Mouse (Mus musculus) embryonic facial prominence, embryonic 11.5 days (tissue): ENCODE measurements around the gene Traip. TPM values are rescaled to one million over a fixed set of nuclear protein-coding genes. Genes with fewer than 3 reads are reported as not detected.
A peak's percentile ranks its signal among the peaks of the same experiment; 100 is the strongest.

Source experiments
- ATAC-seq: fragments of 200-750 bp; cut with Nextera tagmentation; replicated peaks from 2 replicates; pipeline ENCODE4 v1.8.0; 2017; ENCODE audit warnings: low read depth; ENCODE audit not compliant: insufficient number of reproducible peaks, low FRiP score, low TSS enrichment
- DNase-seq: peaks from one replicate; pipeline ENCODE4 v3.0.0-alpha.2; 2015; ENCODE audit warnings: low spot score
- H3K27ac ChIP-seq: fragments of 300-500 bp; sonication (generic); replicated peaks from 2 replicates; pipeline ENCODE4 v1.5.1; 2014; ENCODE audit warnings: mild to moderate bottlenecking, low read depth, low read length, control low read depth
- H3K27me3 ChIP-seq: fragments of 300-500 bp; sonication (generic); 2 replicates; pipeline ENCODE4 v1.6.1; 2014; ENCODE audit warnings: mild to moderate bottlenecking, low read length, moderate library complexity, mixed read lengths; ENCODE audit not compliant: control insufficient read depth, insufficient read depth
- H3K36me3 ChIP-seq: fragments of 300-500 bp; sonication (generic); replicated peaks from 2 replicates; pipeline ENCODE4 v1.6.1; 2014; ENCODE audit warnings: low read depth, mild to moderate bottlenecking, low read length, moderate library complexity, mixed read lengths; ENCODE audit not compliant: control insufficient read depth, insufficient read depth
- H3K4me1 ChIP-seq: fragments of 300-500 bp; sonication (generic); 2 replicates; pipeline ENCODE4 v1.6.1; 2014; ENCODE audit warnings: low read length, mixed read lengths; ENCODE audit not compliant: control insufficient read depth, insufficient read depth
- H3K4me2 ChIP-seq: fragments of 300-500 bp; sonication (generic); 2 replicates; pipeline ENCODE4 v1.6.1; 2014; ENCODE audit warnings: low read depth, mild to moderate bottlenecking, control low read depth, low read length, moderate library complexity
- H3K4me3 ChIP-seq: fragments of 300-500 bp; sonication (generic); 2 replicates; pipeline ENCODE4 v1.5.1; 2014; ENCODE audit warnings: low read depth, low read length, control low read depth
- H3K9ac ChIP-seq: fragments of 300-500 bp; sonication (generic); replicated peaks from 2 replicates; pipeline ENCODE4 v1.6.1; 2014; ENCODE audit warnings: mild to moderate bottlenecking, control low read depth, low read length
- H3K9me3 ChIP-seq: fragments of 300-500 bp; sonication (generic); replicated peaks from 2 replicates; pipeline ENCODE4 v1.6.1; 2016; ENCODE audit warnings: mild to moderate bottlenecking, low read length, inconsistent platforms, mixed read lengths; ENCODE audit not compliant: control insufficient read depth
- WGBS: fragments of 180-500 bp; shearing (Covaris S2); extraction: QIAGEN DNeasy Blood & Tissue Kit; methylation state at CpG from one replicate; pipeline ENCODE4 v1.1.7; 2014; 5-methylcytosine and 5-hydroxymethylcytosine counted together
- polyA plus RNA-seq: library from polyadenylated mRNA; unstranded; fragments of >200 nt; fragmentation: Nextera tagmentation; extraction: Ambion mirVana; gene quantifications from 2 replicates; pipeline ENCODE4 v1.2.1, GENCODE M21; 2014

Traip gene
- polyA plus RNA-seq, 1 experiment from 2014 or later, result 34.2 TPM

- Histone ChIP-seq H3K4me1 (no peaks in the 10 kb centered on the region; the same call in 1 of the 2 replicates), H3K4me2 (no peak overlapping the region), H3K9me3 (no peaks in the 10 kb centered on the region), H3K36me3 (peaks cover 2% of the 10 kb centered on the region), H3K4me3 (no peak overlapping the region), H3K9ac (no peak overlapping the region), H3K27ac (no peak overlapping the region), H3K27me3 (no peaks in the 10 kb centered on the region)
- DNase-seq (no peak), ATAC-seq (no peak)
- WGBS, result 83% methylated on average over 6 of the region's 6 CpGs
Measured at GRCm38 (mm10) chr9:107955613-107956289, 5.8 kb downstream of the Traip start.

- DNase-seq, result no peak
- 61% methylated on average over 6 of the region's 6 CpGs for WGBS
- Histone ChIP-seq H3K4me2 (no peak overlapping the region), H3K27me3 (no peaks in the 10 kb centered on the region), H3K4me1 (no peaks in the 10 kb centered on the region), H3K27ac (no peak overlapping the region), H3K36me3 (peaks cover 2% of the 10 kb centered on the region), H3K4me3 (no peak overlapping the region), H3K9me3 (no peaks in the 10 kb centered on the region), H3K9ac (no peak overlapping the region)
- ATAC-seq, result no peak
Measured at GRCm38 (mm10) chr9:107957141-107957540, 7.2 kb downstream of the Traip start.

- no peak overlapping the region for H3K27ac ChIP-seq
- no peak overlapping the region for H3K4me3 ChIP-seq
- H3K9me3 ChIP-seq, result no peaks in the 10 kb centered on the region
- H3K4me2 ChIP-seq, result no peak overlapping the region
- H3K9ac ChIP-seq, result no peak overlapping the region
- no peaks in the 10 kb centered on the region for H3K27me3 ChIP-seq
- no peak for ATAC-seq
- H3K4me1 ChIP-seq, result no peaks in the 10 kb centered on the region
- 76% methylated on average over 6 of the region's 6 CpGs for WGBS
- no peak for DNase-seq
- H3K36me3 ChIP-seq, result peaks cover 2% of the 10 kb centered on the region
Measured at GRCm38 (mm10) chr9:107959896-107960295, 10.0 kb downstream of the Traip start.

GRCm38 (mm10) chr9:107960928-107961327 is 11.0 kb downstream of the Traip start:
- ATAC-seq (no peak), DNase-seq (peak; percentile 39)
- Histone ChIP-seq H3K9ac (no peak overlapping the region), H3K27ac (no peak overlapping the region), H3K4me3 (no peak overlapping the region), H3K4me2 (no peak overlapping the region), H3K27me3 (no peaks in the 10 kb centered on the region), H3K36me3 (peaks cover 2% of the 10 kb centered on the region), H3K9me3 (no peaks in the 10 kb centered on the region), H3K4me1 (no peaks in the 10 kb centered on the region)
- WGBS, result 83% methylated on average over 4 of the region's 4 CpGs

GRCm38 (mm10) chr9:107961351-107961762 is 11.4 kb downstream of the Traip start:
- H3K36me3 ChIP-seq, result peaks cover 2% of the 10 kb centered on the region
- WGBS, result 89% methylated on average over 10 of the region's 10 CpGs
- peak overlapping the region; percentile 22; the same call in 1 of the 2 replicates for H3K9ac ChIP-seq

GRCm38 (mm10) chr9:107961881-107962280 is 11.9 kb downstream of the Traip start:
- Histone ChIP-seq H3K9me3 (no peaks in the 10 kb centered on the region), H3K27me3 (no peaks in the 10 kb centered on the region), H3K4me2 (no peak overlapping the region), H3K4me1 (no peaks in the 10 kb centered on the region), H3K9ac (peak overlapping the region; percentile 22; the same call in 1 of the 2 replicates), H3K27ac (no peak overlapping the region), H3K4me3 (no peak overlapping the region), H3K36me3 (peaks cover 2% of the 10 kb centered on the region)
- ATAC-seq, result no peak
- WGBS, result 63% methylated on average over 5 of the region's 5 CpGs
- peak; percentile 29 for DNase-seq

More at GRCm38 (mm10) chr9:107961351-107961762, 11.4 kb downstream of the Traip start:
- no peak for ATAC-seq
- H3K27me3 ChIP-seq, result no peaks in the 10 kb centered on the region
- H3K4me1 ChIP-seq, result no peaks in the 10 kb centered on the region
- H3K4me2 ChIP-seq, result no peak overlapping the region
- no peak overlapping the region for H3K4me3 ChIP-seq
- DNase-seq, result no peak
- H3K9me3 ChIP-seq, result no peaks in the 10 kb centered on the region
- no peak overlapping the region for H3K27ac ChIP-seq

- Histone ChIP-seq H3K27me3 (no peaks in the 10 kb centered on the region), H3K9me3 (no peaks in the 10 kb centered on the region), H3K9ac (no peak overlapping the region), H3K36me3 (peaks cover 2% of the 10 kb centered on the region), H3K4me3 (no peak overlapping the region), H3K4me1 (no peaks in the 10 kb centered on the region), H3K27ac (no peak overlapping the region), H3K4me2 (no peak overlapping the region)
- 91% methylated on average over 9 of the region's 9 CpGs for WGBS
- DNase-seq, result no peak
- ATAC-seq, result no peak
Measured at GRCm38 (mm10) chr9:107962916-107963315, 13.0 kb downstream of the Traip start.

GRCm38 (mm10) chr9:107963700-107964099 is 13.8 kb downstream of the Traip start:
- DNase-seq (peak; percentile 92), ATAC-seq (peak; percentile 24)
- H3K27me3 ChIP-seq, result no peaks in the 10 kb centered on the region
- WGBS, result 12% methylated on average over 5 of the region's 5 CpGs
- no peak overlapping the region for H3K4me3 ChIP-seq
- H3K4me1 ChIP-seq, result no peaks in the 10 kb centered on the region
- H3K27ac ChIP-seq, result no peak overlapping the region
- no peak overlapping the region for H3K9ac ChIP-seq
- peaks cover 2% of the 10 kb centered on the region for H3K36me3 ChIP-seq
- H3K4me2 ChIP-seq, result no peak overlapping the region
- H3K9me3 ChIP-seq, result no peaks in the 10 kb centered on the region
